Mouse (Mus musculus) ES-E14 (cell line): ENCODE results near the gene Eno4. TPM values are rescaled to one million over a fixed set of nuclear protein-coding genes. Genes with fewer than 3 reads are reported as not detected.
A peak's percentile ranks its signal among the peaks of the same experiment; 100 is the strongest.

Experiments
- DNase-seq: peaks from one replicate; pipeline ENCODE4 v3.0.0-alpha.2; 2013; ENCODE audit warnings: low read depth, low spot score
- H3K27ac ChIP-seq: 2 replicates; pipeline ENCODE4 v1.5.1; 2012; ENCODE audit warnings: low read depth, mild to moderate bottlenecking, low read length, moderate library complexity, mixed read lengths; ENCODE audit not compliant: poor library complexity, insufficient read depth, severe bottlenecking
- H3K36me3 ChIP-seq: 2 replicates; pipeline ENCODE4 v1.6.1; 2012; ENCODE audit warnings: mild to moderate bottlenecking, low read length, moderate library complexity, mixed read lengths; ENCODE audit not compliant: control insufficient read depth, poor library complexity, insufficient read depth, severe bottlenecking
- H3K4me1 ChIP-seq, 2 experiments: fragments of 150-350 bp in 1 of 2; sonication (generic) in 1 of 2; 2 replicates each; pipeline ENCODE4 v1.6.1; 2012; ENCODE audit warnings: low read length in 2 of 2, mild to moderate bottlenecking in 1 of 2, mixed read lengths in 1 of 2; ENCODE audit not compliant: control insufficient read depth in 2 of 2, insufficient read depth in 2 of 2, poor library complexity in 1 of 2
- H3K4me3 ChIP-seq, 2 experiments: fragments of 150-350 bp in 1 of 2; sonication (generic) in 1 of 2; 2 replicates each; pipeline ENCODE4 v1.5.1; 2012; ENCODE audit warnings: low read length in 2 of 2, low read depth in 1 of 2, mild to moderate bottlenecking in 1 of 2, mixed read lengths in 1 of 2; ENCODE audit not compliant: insufficient read depth in 1 of 2, poor library complexity in 1 of 2, severe bottlenecking in 1 of 2
- H3K9ac ChIP-seq: 2 replicates; pipeline ENCODE4 v1.6.1; 2012; ENCODE audit warnings: low read depth, mild to moderate bottlenecking, low read length, mixed read lengths; ENCODE audit not compliant: poor library complexity, insufficient read depth, severe bottlenecking
- H3K9me3 ChIP-seq: fragments of 150-350 bp; sonication (generic); 2 replicates; pipeline ENCODE4 v1.6.1; 2012; ENCODE audit warnings: low read depth, mild to moderate bottlenecking, low read length; ENCODE audit not compliant: control insufficient read depth, insufficient read depth
- CHD2 ChIP-seq: IDR thresholded peaks from 2 replicates; pipeline ENCODE4 v1.6.1; 2014; ENCODE audit warnings: mild to moderate bottlenecking, low read depth, low read length, inconsistent platforms
- HCFC1 ChIP-seq: IDR thresholded peaks from 2 replicates; pipeline ENCODE4 v1.6.1; 2012; ENCODE audit warnings: low read length, inconsistent platforms, borderline replicate concordance; ENCODE audit not compliant: insufficient read depth
- MAFK ChIP-seq: IDR thresholded peaks from 2 replicates; pipeline ENCODE4 v1.6.1; 2014; ENCODE audit warnings: mild to moderate bottlenecking, low read depth, low read length, inconsistent platforms; ENCODE audit not compliant: insufficient read depth
- ZC3H11A ChIP-seq: IDR thresholded peaks from 2 replicates; pipeline ENCODE4 v1.6.1; 2012; ENCODE audit warnings: low read depth, mild to moderate bottlenecking, inconsistent platforms, low read length, borderline replicate concordance
- ZNF384 ChIP-seq: IDR thresholded peaks from 2 replicates; pipeline ENCODE4 v1.6.1; 2012; ENCODE audit warnings: low read depth, low read length, inconsistent platforms
- in situ Hi-C, 2 experiments: fragments of 600-800 bp; cut with MboI; formaldehyde crosslinking; loops; one replicate each; pipeline ENCODE4 v1.15.1; 2025; ENCODE audit warnings: low sequenced_read_pairs in 2 of 2, inconsistent platforms in 1 of 2; ENCODE audit not compliant: unreplicated experiment in 2 of 2
- total RNA-seq: library from RNA; depleted of rRNA; stranded (reverse); fragments of 300-350 nt; gene quantifications from 2 replicates; pipeline ENCODE4 v1.2.3, GENCODE M21; 2012

Gene Eno4
- total RNA-seq, 1 experiment = 1.1 TPM

DNA sequence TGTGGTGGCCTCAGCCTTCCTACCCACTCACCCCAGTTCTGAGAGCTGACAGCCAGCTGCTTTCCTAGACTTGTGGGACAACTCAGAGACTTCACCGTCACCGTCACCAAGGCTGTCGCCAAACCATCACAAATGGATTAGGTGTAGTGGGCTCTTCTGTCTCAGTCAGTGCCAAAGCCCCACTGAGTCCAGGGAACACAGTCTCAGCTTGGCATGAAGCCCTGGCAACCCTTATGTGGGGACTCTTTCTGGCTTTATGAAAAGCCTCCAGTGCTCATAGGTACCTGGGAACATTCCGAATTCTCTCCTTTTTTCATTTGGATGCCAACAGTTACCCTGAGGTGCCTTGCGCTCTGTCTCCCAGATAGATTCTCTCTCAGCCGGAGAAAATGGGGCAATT is 29.9 kb upstream of the Eno4 start:
- Histone ChIP-seq H3K4me3 (no peak overlapping the region), H3K36me3 (no peaks in the 10 kb centered on the region), H3K4me1 (peaks cover 0 to 7% of the 10 kb centered on the region in 2 experiments; a peak in 2 of 4 replicates), H3K27ac (no peak overlapping the region), H3K9ac (no peak overlapping the region), H3K9me3 (no peaks in the 10 kb centered on the region)
- in situ Hi-C loops = loop anchor here (10.0 to 25.0 kb wide), 2 partner anchors 292 to 299 kb away; partner anchors contain the start of gene Kcnk18 (in 1 of the 2)
- DNase-seq = no peak
- TF ChIP-seq ZNF384 (no peak), CHD2 (no peak), HCFC1 (no peak), ZC3H11A (no peak), MAFK (no peak)

DNA sequence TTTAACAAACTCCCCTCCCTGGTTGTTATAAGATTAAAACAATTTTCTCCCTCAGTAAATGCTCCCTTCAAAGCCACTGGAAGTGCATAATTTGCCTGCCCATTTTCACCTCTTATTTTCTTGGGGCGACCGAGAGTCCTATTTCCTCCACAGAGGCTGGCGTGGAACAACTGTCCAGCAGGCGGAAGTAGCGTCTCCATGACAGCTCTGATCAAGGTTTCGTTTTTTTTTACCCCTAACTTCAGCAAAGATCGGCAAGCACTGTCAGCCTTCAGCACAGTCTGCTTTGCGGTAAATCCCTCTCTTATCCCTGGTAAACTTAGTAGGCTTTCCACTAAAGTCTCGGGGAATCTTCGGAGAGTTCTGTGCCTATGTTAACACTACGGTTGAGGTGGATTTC is 24.6 kb upstream of the Eno4 start:
- Histone ChIP-seq H3K9ac (no peak overlapping the region), H3K36me3 (no peaks in the 10 kb centered on the region), H3K4me1 (peaks cover 0 to 3% of the 10 kb centered on the region in 2 experiments; a peak in 2 of 4 replicates), H3K27ac (no peak overlapping the region), H3K9me3 (no peaks in the 10 kb centered on the region), H3K4me3 (no peak overlapping the region)
- in situ Hi-C loops = loop anchor here (10.0 to 25.0 kb wide), 2 partner anchors 286 to 294 kb away; partner anchors contain the start of gene Kcnk18 (in 1 of the 2)
- no peak for DNase-seq
- TF ChIP-seq ZC3H11A = no peak
- TF ChIP-seq ZNF384 = peak; percentile 48; the same call in 1 of the 2 replicates

DNA sequence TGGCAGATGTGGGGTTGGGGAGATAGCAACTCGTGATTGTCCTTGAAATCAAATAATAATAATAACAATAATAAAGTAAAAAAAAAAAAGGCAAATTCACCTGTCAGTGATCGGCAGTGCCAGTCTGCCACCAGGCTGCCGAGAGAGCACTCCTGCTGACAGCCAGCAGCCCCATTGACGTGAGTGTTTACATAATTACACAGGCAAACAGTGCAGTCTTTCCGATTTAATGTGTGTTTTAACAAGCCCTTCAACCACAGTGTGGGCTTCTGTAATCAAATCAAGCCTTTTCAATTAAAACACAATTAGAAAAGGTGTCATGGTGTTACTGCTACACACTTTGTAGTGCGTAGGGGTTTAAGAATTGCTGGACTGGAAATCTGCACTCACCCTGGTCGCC is 24.1 kb upstream of the Eno4 start:
- DNase-seq = no peak
- no peak for TF ChIP-seq MAFK
- no peak for TF ChIP-seq ZC3H11A
- TF ChIP-seq HCFC1 = no peak
- no peak for TF ChIP-seq ZNF384
- no peak for TF ChIP-seq CHD2
- Histone ChIP-seq H3K27ac (no peak overlapping the region), H3K9me3 (no peaks in the 10 kb centered on the region), H3K4me3 (no peak overlapping the region), H3K36me3 (no peaks in the 10 kb centered on the region), H3K4me1 (peaks cover 0 to 3% of the 10 kb centered on the region in 2 experiments; a peak in 2 of 4 replicates), H3K9ac (no peak overlapping the region)
- in situ Hi-C loops = loop anchor here (10.0 to 25.0 kb wide), 2 partner anchors 286 to 293 kb away; partner anchors contain the start of gene Kcnk18 (in 1 of the 2)

DNA sequence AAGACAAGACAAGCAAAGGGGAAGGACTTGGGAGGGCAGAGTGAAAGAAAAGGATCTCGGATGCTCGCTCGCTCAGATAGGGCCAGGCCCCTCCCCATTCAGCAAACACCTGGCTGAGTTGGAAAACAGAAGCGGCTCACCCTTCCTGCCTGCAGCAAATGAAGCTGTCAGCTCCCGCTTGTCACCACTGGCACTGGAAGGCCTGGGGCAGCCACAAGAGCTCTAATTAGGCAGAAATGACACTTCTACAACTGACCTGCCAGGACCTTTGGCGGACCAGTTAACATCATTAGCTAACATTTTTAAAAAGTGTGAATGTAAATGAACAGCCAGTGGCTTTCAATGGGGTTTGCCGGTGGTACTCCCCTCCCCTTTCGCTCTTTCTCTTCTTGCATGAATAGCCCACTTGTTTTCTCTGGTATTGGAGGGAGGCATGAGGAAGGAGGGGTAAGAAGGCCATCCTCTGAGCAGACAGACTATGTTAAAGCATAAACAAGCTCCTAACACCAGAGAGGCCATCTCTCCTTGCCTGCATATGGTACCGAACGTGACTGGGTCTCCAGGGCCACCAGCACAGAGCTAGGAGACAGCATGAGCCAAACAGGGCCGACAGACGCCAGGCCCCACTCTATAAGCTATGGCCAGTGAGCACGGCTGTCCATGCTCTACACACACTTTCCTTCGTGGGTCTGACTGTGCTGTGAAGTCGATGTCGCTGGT is 12.0 kb upstream of the Eno4 start:
- TF ChIP-seq MAFK = no peak
- no peak for TF ChIP-seq ZC3H11A
- no peak for TF ChIP-seq ZNF384
- no peak for TF ChIP-seq HCFC1
- TF ChIP-seq CHD2 = no peak
- Histone ChIP-seq H3K4me3 (no peak overlapping the region), H3K9ac (no peak overlapping the region), H3K4me1 (peaks cover 0 to 6% of the 10 kb centered on the region in 2 experiments; a peak in 2 of 4 replicates), H3K9me3 (no peaks in the 10 kb centered on the region), H3K36me3 (no peaks in the 10 kb centered on the region), H3K27ac (no peak overlapping the region)
- no peak for DNase-seq
- in situ Hi-C loops = no loop called here
